Mouse (Mus musculus) liver, adult 2 months (tissue): ENCODE data around the gene Trim2.

Source experiments
- CTCF ChIP-seq: fragments of 200-500 bp; IDR thresholded peaks from 2 replicates; pipeline ENCODE4 v1.5.1; 2011; ENCODE audit warnings: low read depth, low read length, control low read depth
- POLR2A ChIP-seq: fragments of 200-500 bp; IDR thresholded peaks from 2 replicates; pipeline ENCODE4 v1.6.1; 2011; ENCODE audit warnings: low read length, control low read depth; ENCODE audit not compliant: insufficient read depth; ENCODE audit errors: extremely low read depth

GRCm38 (mm10) chr3:84175337-84176315 lies 131.1 kb downstream of the Trim2 start:
- no peak for TF ChIP-seq POLR2A
- peak; percentile 70 for TF ChIP-seq CTCF
